Mouse (Mus musculus): ENCODE data around the gene Tmem117.

Tmem117 gene

GRCm38 (mm10) chr15:94864134-94864533 is 235.1 kb downstream of the Tmem117 start:
- no peak for DNase-seq (ENCODE audit: extremely low read depth, insufficient read length, low spot score)

- no peak for DNase-seq (ENCODE audit: extremely low read depth, insufficient read length, low spot score)
These were observed 239.3 kb downstream of the Tmem117 start for GRCm38 (mm10) chr15:94868372-94868771.

DNA sequence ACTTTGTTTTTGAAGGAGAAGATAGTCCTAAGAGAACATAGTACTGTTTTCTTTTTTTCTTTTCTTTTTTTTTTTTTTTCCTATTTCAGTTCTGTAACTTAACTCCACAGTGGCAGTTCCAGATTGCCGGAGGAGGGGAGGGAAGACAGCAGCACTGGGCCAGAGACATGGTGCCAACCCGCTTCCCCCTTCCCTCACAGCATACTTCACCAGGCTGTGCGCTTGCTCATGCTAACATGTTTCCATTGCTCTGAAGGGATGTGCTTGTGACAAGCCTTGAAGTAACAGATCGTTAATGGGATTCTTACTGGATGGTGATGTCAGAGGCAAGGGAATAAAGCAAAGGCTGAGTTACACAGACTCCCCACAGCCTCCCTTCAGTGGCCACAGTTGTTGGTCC is 256.0 kb downstream of the Tmem117 start:
- no peak for DNase-seq (ENCODE audit: extremely low read depth, insufficient read length, low spot score)

- no peak for DNase-seq (ENCODE audit: extremely low read depth, insufficient read length, low spot score)
These were observed 264.2 kb downstream of the Tmem117 start for GRCm38 (mm10) chr15:94893201-94893600.

DNA sequence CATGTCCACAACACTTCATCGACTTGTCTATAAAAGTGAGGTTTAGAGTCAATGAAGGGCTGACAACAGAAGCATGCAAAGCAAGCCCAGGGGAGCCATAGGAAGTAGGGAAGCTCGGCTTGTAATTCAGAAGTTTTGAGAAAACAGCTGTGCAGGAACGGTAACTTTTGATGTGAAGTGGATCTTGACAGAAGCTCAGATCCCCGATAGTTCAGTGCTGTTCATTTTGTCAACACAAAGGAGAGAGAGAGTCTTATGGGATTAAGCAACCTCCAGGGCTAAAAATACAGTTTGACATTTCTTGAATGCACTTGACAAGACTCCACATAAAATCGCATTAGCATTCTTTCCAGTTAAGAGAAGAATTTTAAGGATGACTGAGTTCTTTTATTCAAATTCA is 265.1 kb downstream of the Tmem117 start:
- no peak for DNase-seq (ENCODE audit: extremely low read depth, insufficient read length, low spot score)

DNA sequence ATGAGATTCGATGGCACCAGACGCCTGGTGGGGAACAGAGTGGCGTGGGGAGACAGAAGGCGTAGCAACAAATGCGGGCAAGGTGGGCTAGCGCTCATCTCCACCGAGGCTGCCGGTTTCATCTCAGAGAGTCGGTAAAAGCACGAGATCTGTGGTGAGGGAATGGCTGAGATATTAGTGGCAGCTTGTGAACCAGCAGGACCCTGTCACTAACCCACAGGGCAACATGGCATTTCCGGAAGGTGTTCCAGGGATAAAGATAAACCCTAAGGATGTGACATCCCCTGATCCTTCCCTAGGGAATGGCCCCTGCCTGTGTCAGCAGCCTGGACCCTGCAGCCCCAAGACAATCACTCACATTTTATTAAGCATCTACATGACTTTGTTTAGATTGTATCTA is 266.6 kb downstream of the Tmem117 start:
- no peak for DNase-seq (ENCODE audit: extremely low read depth, insufficient read length, low spot score)

GRCm38 (mm10) chr15:94903188-94903587 is 274.2 kb downstream of the Tmem117 start:
- DNase-seq (ENCODE audit: extremely low read depth, insufficient read length, low spot score) = no peak

GRCm38 (mm10) chr15:94904672-94905407 is 275.8 kb downstream of the Tmem117 start:
- DNase-seq (ENCODE audit: extremely low read depth, insufficient read length, low spot score) = no peak

- DNase-seq (ENCODE audit: extremely low read depth, insufficient read length, low spot score) = no peak
These were observed 292.6 kb downstream of the Tmem117 start for GRCm38 (mm10) chr15:94921672-94922071.

- DNase-seq (ENCODE audit: extremely low read depth, insufficient read length, low spot score) = no peak
These were observed 299.0 kb downstream of the Tmem117 start for GRCm38 (mm10) chr15:94927986-94928385.

GRCm38 (mm10) chr15:94930743-94931142 is 301.7 kb downstream of the Tmem117 start:
- no peak for DNase-seq (ENCODE audit: extremely low read depth, insufficient read length, low spot score)

DNA sequence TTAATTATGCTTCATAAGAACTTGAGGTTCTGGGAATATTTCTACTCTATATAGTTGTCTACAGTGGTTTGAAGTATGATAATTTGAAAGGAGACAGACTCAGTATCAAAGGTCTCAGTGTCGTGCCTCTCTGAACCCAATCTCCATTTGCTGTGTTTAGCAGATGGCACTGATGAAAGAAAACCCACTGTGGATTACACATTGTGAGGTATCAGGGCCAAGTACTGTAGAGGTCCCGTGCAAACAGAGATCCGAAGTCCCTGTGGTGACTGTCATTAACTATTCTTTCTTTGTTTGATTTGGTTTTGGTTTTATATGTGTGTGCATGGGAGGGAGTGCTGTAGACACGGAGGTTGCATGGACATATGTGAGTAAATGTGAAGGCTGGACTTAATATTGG is 304.0 kb downstream of the Tmem117 start:
- no peak for DNase-seq (ENCODE audit: extremely low read depth, insufficient read length, low spot score)

- DNase-seq (ENCODE audit: extremely low read depth, insufficient read length, low spot score) = no peak
These were observed 304.4 kb downstream of the Tmem117 start for GRCm38 (mm10) chr15:94933480-94933879.

- DNase-seq (ENCODE audit: extremely low read depth, insufficient read length, low spot score) = no peak
These were observed 312.9 kb downstream of the Tmem117 start for GRCm38 (mm10) chr15:94941954-94942353.

GRCm38 (mm10) chr15:94942465-94942864 is 313.4 kb downstream of the Tmem117 start:
- no peak for DNase-seq (ENCODE audit: extremely low read depth, insufficient read length, low spot score)

GRCm38 (mm10) chr15:94943891-94944290 is 314.9 kb downstream of the Tmem117 start:
- no peak for DNase-seq (ENCODE audit: extremely low read depth, insufficient read length, low spot score)

DNA sequence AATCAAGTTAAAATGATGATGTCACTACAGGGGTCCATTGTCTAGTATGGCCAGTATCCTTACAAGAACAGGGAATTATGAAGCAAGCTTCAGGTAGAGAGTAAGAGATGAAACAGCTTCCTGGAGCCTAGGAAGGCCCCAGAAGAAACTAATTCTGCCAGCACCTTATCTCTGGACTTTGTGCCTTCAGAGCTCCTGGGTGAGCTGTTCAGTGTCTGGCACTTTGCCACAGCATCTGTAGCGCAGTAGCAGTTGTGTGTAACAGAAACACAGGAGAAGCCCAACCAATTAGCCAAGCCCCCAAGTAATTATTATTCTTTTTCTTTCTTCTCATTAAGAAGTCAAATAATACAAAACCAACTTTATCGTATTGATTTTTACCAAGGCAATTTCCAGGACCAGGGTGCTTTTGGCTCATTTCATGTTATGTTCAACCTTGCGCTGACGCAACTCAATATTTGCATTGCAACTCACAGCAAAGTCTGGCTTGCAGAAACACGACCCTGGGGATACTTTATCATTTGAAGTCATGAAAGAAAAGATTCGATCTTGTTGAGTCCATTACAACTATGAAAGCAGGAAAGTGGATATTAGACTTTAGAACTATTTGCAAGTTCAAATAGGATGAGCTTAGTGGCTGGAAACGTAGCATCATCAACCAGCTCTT is 322.5 kb downstream of the Tmem117 start:
- no peak for DNase-seq (ENCODE audit: extremely low read depth, insufficient read length, low spot score)

GRCm38 (mm10) chr15:94956697-94957096 is 327.7 kb downstream of the Tmem117 start:
- DNase-seq (ENCODE audit: extremely low read depth, insufficient read length, low spot score) = no peak

GRCm38 (mm10) chr15:94957202-94957601 is 328.2 kb downstream of the Tmem117 start:
- DNase-seq (ENCODE audit: extremely low read depth, insufficient read length, low spot score) = no peak

- no peak for DNase-seq (ENCODE audit: extremely low read depth, insufficient read length, low spot score)
These were observed 338.0 kb downstream of the Tmem117 start for GRCm38 (mm10) chr15:94967004-94967403.

GRCm38 (mm10) chr15:94968403-94969180 is 339.6 kb downstream of the Tmem117 start:
- no peak for DNase-seq (ENCODE audit: extremely low read depth, insufficient read length, low spot score)

GRCm38 (mm10) chr15:94981798-94982197 is 352.8 kb downstream of the Tmem117 start:
- no peak for DNase-seq (ENCODE audit: extremely low read depth, insufficient read length, low spot score)
